Comparison of ENCODE assay signal across 8 mouse cellular contexts in the genomic region with DNA sequence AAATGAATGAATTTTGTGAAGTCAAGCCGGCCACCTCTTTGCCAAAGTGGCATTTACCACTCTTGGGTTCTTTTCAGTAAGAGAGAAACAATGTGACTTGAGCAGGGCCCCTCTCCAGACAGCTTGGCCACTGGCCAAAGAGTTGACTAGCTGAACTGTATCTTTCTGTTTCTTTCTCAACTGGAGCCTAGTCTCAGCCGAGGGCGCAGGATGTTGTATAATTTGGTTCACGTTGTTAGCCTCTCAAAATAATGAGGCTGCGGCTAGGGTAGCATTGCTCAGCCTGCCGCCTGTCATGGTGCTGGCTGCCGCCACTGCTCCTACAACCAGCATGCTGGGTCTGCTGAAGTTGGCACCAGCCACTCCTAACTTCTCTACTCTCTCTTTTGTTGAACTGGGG.
DNase-seq lines count a peak whose midpoint lies in the region; ATAC-seq and TF ChIP-seq lines count a peak whose summit lies in the region.

No protein-coding gene starts in this region.

- WGBS in heart, embryonic 10.5 days = 75% methylated on average over 7 of the region's 7 CpGs
- WGBS in stomach, embryonic 14.5 days = 30% methylated on average over 7 of the region's 7 CpGs
- WGBS in stomach, postnatal 0 days = 34% methylated on average over 7 of the region's 7 CpGs

- peaks cover 21% of the 10 kb centered on the region for H3K36me3 ChIP-seq in heart, embryonic 10.5 days
- peaks cover 22% of the 10 kb centered on the region for H3K36me3 ChIP-seq in stomach, embryonic 14.5 days (ENCODE audit: control insufficient read depth, insufficient read depth, low read length)
- no peaks in the 10 kb centered on the region for H3K36me3 ChIP-seq in stomach, postnatal 0 days (ENCODE audit: control insufficient read depth, insufficient read depth, low read length)

- H3K27ac ChIP-seq in heart, embryonic 10.5 days = no peak overlapping the region
- peak overlapping the region; percentile 66; the same call in 1 of the 2 replicates for H3K27ac ChIP-seq in stomach, embryonic 14.5 days (ENCODE audit: low read length)
- H3K27ac ChIP-seq in stomach, postnatal 0 days (replicated peaks) = no peak overlapping the region
- no peak overlapping the region for H3K27ac ChIP-seq in gastrocnemius, adult 2 months

- H3K4me2 ChIP-seq in stomach, embryonic 14.5 days (replicated peaks; ENCODE audit: low read depth, low read length) = no peak overlapping the region
- H3K4me2 ChIP-seq in stomach, postnatal 0 days (replicated peaks; ENCODE audit: low read depth) = no peak overlapping the region

- H3K27me3 ChIP-seq in heart, embryonic 10.5 days (ENCODE audit: insufficient read depth, poor library complexity, severe bottlenecking) = no peaks in the 10 kb centered on the region
- no peaks in the 10 kb centered on the region for H3K27me3 ChIP-seq in stomach, embryonic 14.5 days (ENCODE audit: control insufficient read depth, insufficient read depth, low read length)
- no peaks in the 10 kb centered on the region for H3K27me3 ChIP-seq in stomach, postnatal 0 days (ENCODE audit: control insufficient read depth, insufficient read depth, low read length)

- H3K9me3 ChIP-seq in heart, embryonic 10.5 days = no peaks in the 10 kb centered on the region
- no peaks in the 10 kb centered on the region for H3K9me3 ChIP-seq in stomach, embryonic 14.5 days (ENCODE audit: control insufficient read depth, low read depth, low read length)
- H3K9me3 ChIP-seq in stomach, postnatal 0 days (ENCODE audit: control insufficient read depth, low read length) = no peaks in the 10 kb centered on the region

- H3K4me3 ChIP-seq in heart, embryonic 10.5 days = no peak overlapping the region
- H3K4me3 ChIP-seq in stomach, embryonic 14.5 days (ENCODE audit: low read depth, low read length) = no peak overlapping the region
- no peak overlapping the region for H3K4me3 ChIP-seq in stomach, postnatal 0 days (ENCODE audit: low read depth, low read length)
- no peak overlapping the region for H3K4me3 ChIP-seq in gastrocnemius, adult 2 months

- no peak for TF ChIP-seq CTCF in stomach, postnatal 0 days (IDR thresholded peaks at IDR 0.05; ENCODE audit: low read depth)
- no peak for TF ChIP-seq CTCF in gastrocnemius, adult 2 months (IDR thresholded peaks at IDR 0.05)

- DNase-seq in heart, embryonic 10.5 days (ENCODE audit: low spot score) = peak; percentile 72
- DNase-seq in heart, postnatal 25 days (ENCODE audit: low spot score) = no peak
- DNase-seq in stomach, postnatal 0 days (ENCODE audit: low spot score) = no peak
- DNase-seq in layer of hippocampus, postnatal 10 days (ENCODE audit: low spot score in 2 of 2) = peak; percentile 62 to 72
- peak; percentile 66 for DNase-seq in right cerebral cortex, postnatal 4 days
- DNase-seq in adrenal gland, adult 8-10 months = no peak
- no peak for DNase-seq in gastrocnemius, adult 2 months

- peak; percentile 59; the same call in 1 of the 2 replicates for ATAC-seq in stomach, embryonic 14.5 days (ENCODE audit: insufficient number of reproducible peaks, insufficient read depth, low FRiP score, low read depth)
- ATAC-seq in stomach, postnatal 0 days (ENCODE audit: low FRiP score, low TSS enrichment) = no peak

- no peak overlapping the region for H3K9ac ChIP-seq in stomach, embryonic 14.5 days (replicated peaks; ENCODE audit: low read depth, low read length)
- H3K9ac ChIP-seq in stomach, postnatal 0 days (ENCODE audit: low read length) = no peak overlapping the region

- H3K4me1 ChIP-seq in heart, embryonic 10.5 days = 0 out of 2 replicates have a peak, but pooled peaks cover 3% of the 10 kb centered on the region
- peaks cover 11% of the 10 kb centered on the region for H3K4me1 ChIP-seq in stomach, embryonic 14.5 days (ENCODE audit: control insufficient read depth, insufficient read depth, low read length)
- H3K4me1 ChIP-seq in stomach, postnatal 0 days (replicated peaks; ENCODE audit: control insufficient read depth, insufficient read depth) = no peaks in the 10 kb centered on the region

- no peak for TF ChIP-seq EP300 in stomach, postnatal 0 days (optimal IDR thresholded peaks at IDR 0.05)

- intact Hi-C loops in heart, postnatal 25 days (cut with DNase I) = no loop called here
- intact Hi-C loops in gastrocnemius, adult 2 months (cut with DNase I) = no loop called here

Comparison
In these comparisons a context has a peak if more than half of its experiments do, and no peak if none do; other contexts are left out.
1. DNase-seq: peak in heart, embryonic 10.5 days (single experiment), layer of hippocampus, postnatal 10 days (2 of 2) and right cerebral cortex, postnatal 4 days (single experiment); none in heart, postnatal 25 days (single experiment), stomach, postnatal 0 days (single experiment), adrenal gland, adult 8-10 months (single experiment) and gastrocnemius, adult 2 months (single experiment).